Mouse (Mus musculus): ENCODE data around the gene Ptch1.

DNA sequence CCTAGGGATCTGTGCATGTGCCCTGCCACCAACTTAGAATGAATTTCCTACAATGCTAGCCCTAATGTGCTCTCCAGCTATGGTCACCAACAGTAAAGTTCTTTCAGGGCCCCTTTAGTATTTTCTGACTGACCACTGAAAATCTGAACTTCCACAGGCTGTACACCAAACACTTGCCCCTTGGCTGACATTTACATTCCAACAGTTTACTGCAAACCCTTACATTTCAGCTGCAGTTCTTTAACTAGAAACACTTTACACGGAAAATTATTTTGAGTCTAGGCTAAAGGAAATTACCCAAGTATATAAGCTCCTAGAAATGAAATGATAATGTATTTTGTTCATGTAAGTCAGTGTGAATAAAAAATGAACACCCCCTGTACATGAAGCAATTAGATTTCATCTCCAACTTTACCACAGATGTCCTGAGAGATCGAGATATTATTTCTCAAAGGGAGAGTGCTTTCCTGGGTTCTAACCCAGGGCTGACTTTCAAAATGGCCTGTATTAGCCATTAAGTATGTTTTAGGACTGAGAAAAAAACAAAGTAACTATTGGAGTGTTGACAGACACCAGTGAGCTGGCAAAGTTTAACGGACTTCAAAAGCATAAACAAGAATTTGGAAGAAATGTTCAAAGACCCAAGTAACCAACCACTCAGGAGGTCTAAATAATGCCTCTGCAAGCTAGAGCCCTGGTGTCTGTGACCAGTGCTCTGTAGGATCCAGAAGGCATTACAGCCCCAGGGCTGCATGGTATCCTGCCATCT lies 43.6 kb downstream of the Ptch1 start:
- TF ChIP-seq USF1 (IDR thresholded peaks at IDR 0.05; ENCODE audit: low read depth): no peak
- no peak for TF ChIP-seq POLR2A (IDR thresholded peaks at IDR 0.05; ENCODE audit: insufficient read length, low read depth)
- TF ChIP-seq MAX (IDR thresholded peaks at IDR 0.05; ENCODE audit: low read depth): no peak
- no peak for TF ChIP-seq POLR2AphosphoS2 (IDR thresholded peaks at IDR 0.05; ENCODE audit: insufficient read length, low read depth)
- no peak for TF ChIP-seq MYOD1 (IDR thresholded peaks at IDR 0.05; ENCODE audit: control insufficient read depth in 1 of 3, insufficient read length in 2 of 3, low read depth in 2 of 3)
- TF ChIP-seq E2F4 (IDR thresholded peaks at IDR 0.05; ENCODE audit: insufficient read depth): no peak
- no peak for TF ChIP-seq TCF12 (IDR thresholded peaks at IDR 0.05; ENCODE audit: insufficient read depth, poor library complexity, severe bottlenecking)
- TF ChIP-seq MYOG (IDR thresholded peaks at IDR 0.05; ENCODE audit: control insufficient read depth in 1 of 3, insufficient read depth in 1 of 3, insufficient read length in 2 of 3, low read depth in 2 of 3): no peak

Data from myocyte (in vitro differentiated cells).